Mouse (Mus musculus): ENCODE measurements around the gene Gsdma. TPM values are rescaled to one million over a fixed set of nuclear protein-coding genes. Genes with fewer than 3 reads are reported as not detected.
"Not testable (repeated sequence)": the region's sequence is repeated elsewhere in the genome, so short reads cannot be mapped to it uniquely, and the experiment has no call there.

The Gsdma gene
- polyA plus RNA-seq, 1 experiment: not detected

DNA sequence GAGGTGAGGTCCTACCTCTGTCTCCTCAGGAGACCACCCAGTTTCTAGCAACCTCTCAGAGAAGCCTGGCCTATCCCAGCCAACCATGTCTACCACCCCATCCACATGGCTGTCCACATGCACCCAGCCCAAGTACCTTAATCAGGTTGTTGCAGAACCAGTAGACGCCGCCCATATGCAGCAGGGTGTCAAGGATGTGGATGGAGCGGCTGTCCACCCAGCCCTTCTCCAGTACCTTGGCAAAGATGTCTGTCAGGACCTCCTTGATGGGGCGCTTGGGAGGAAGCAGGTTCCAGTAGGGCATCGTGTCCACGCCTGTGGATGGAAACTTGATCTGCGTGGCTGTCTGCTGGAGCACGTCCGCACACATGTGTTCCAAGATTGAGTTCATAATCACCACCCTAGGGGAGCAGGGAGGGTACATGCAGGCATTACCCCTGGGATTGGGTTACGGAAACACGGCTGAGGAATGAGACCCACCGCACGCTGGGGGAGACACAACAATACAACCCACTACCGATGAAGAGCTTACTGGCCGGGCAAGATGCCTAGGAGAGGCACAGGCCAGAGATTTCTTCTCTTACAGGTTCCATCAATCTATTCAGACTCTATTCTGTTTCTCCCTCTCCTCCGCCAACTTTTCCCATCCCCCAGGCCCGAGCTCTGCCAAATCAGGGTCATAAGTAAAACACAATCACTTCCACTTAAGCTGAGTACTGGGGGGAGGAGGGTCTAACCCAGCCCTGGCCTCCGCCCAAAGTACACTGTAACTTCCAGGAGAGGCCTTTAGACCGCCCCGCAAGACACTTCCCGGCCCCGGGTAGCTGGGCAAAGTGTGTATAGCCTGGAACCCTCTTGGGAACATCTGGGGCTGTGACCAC, 43.5 kb downstream of the Gsdma start:
- Histone ChIP-seq H3ac (ENCODE audit: control insufficient read depth, insufficient read length, low read depth) (no peak overlapping the region), H3K79me3 (ENCODE audit: low read depth) (no peaks in the 10 kb centered on the region), H3K36me3 (ENCODE audit: control insufficient read depth, insufficient read depth) (peaks cover 36% of the 10 kb centered on the region)

DNA sequence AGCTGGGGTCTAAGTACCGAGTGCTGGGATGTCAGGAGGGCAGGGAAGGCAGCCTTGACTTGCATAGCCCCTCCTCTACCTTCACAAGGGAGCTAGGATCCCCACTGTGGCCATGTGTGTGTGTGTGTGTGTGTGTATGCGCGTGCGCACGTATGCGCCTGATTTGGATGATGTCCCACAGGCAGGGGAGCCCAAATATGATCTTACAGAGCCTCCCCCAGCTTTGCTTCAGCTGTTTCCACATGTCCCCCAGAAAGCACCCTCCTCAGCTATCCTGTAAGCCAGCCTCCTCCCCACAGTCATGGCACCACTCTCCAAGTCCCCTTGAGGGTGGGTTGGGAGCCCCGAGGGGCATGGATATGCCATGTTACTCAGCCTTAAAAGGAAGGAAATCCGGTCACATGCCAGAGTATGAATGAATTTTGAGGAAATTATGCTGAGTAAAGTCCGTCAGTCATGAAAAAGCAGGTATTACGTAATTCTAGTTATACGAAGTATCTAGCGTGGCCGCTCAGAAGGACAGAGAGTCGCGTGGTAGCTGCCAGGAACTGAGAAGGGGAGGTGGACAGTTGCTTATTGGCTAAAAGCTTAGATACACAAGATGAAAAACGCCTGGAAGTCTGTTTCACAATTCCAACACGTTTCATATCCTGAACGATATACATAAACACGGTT, 44.3 kb downstream of the Gsdma start:
- Histone ChIP-seq H3K79me2 (ENCODE audit: control insufficient read depth, insufficient read depth) (no peaks in the 10 kb centered on the region), H3K36me3 (ENCODE audit: control insufficient read depth, insufficient read depth) (peaks cover 40% of the 10 kb centered on the region), H3K79me3 (ENCODE audit: low read depth) (no peaks in the 10 kb centered on the region), H3K27me3 (ENCODE audit: control insufficient read depth, insufficient read depth, insufficient read length) (no peaks in the 10 kb centered on the region), H3K4me3 (ENCODE audit: insufficient read depth, poor library complexity, severe bottlenecking) (no peak overlapping the region), H3ac (ENCODE audit: control insufficient read depth, insufficient read length, low read depth) (no peak overlapping the region)
- no peak for TF ChIP-seq MYOG (IDR thresholded peaks at IDR 0.05; ENCODE audit: control insufficient read depth, extremely low read depth, insufficient read length)
- peak; percentile 66 for TF ChIP-seq CEBPB (IDR thresholded peaks at IDR 0.05; ENCODE audit: low read depth)
- TF ChIP-seq USF1 (IDR thresholded peaks at IDR 0.05; ENCODE audit: low read depth): peak; percentile 66

More for the DNA sequence above, 43.5 kb downstream of the Gsdma start:
- no peak for TF ChIP-seq USF1 (IDR thresholded peaks at IDR 0.05; ENCODE audit: low read depth)
- no peaks in the 10 kb centered on the region for H3K27me3 ChIP-seq (ENCODE audit: control insufficient read depth, insufficient read depth, insufficient read length)
- no peak overlapping the region for H3K4me3 ChIP-seq (ENCODE audit: insufficient read depth, poor library complexity, severe bottlenecking)
- no peaks in the 10 kb centered on the region for H3K79me2 ChIP-seq (ENCODE audit: control insufficient read depth, insufficient read depth)

DNA sequence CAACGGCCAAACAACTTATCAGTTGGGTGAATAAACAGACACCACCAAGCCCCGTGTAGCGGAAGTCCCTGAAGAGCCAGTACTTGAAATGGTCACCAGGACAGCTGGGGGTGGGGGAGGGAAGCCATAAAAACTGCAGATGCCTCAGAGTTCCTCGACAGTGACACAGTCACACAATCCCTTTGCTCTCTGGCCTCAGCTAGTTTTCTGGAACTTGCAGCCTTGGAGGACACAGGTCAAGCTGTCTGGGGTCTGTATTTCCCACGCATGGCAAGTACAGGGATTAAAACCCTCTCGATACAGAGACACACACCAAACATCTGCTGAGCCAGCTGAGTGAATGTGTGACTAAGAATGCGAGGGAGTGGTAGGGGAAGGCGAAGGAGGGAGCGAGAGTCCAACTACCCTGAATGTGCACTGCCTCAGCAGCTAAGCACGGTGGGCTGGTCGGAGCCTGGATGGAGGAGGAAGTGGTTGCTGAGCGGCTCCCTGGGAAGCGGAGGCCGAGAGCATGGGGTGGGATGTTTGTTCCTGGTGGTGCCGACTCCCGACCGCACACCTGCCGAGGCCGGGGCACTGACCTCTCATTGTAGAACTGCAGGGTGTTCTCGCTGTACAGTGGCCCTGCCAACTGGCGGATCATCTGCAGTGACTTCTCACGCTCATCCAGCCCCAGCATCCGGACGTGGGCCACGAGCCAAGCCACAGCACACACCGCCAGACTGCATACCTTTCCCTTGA, 45.0 kb downstream of the Gsdma start:
- Histone ChIP-seq H3K79me2 (ENCODE audit: control insufficient read depth, insufficient read depth) (no peaks in the 10 kb centered on the region), H3K36me3 (ENCODE audit: control insufficient read depth, insufficient read depth) (peaks cover 47% of the 10 kb centered on the region), H3K27me3 (ENCODE audit: control insufficient read depth, insufficient read depth, insufficient read length) (no peaks in the 10 kb centered on the region), H3K4me3 (ENCODE audit: insufficient read depth, poor library complexity, severe bottlenecking) (no peak overlapping the region), H3K79me3 (ENCODE audit: low read depth) (no peaks in the 10 kb centered on the region), H3ac (ENCODE audit: control insufficient read depth, insufficient read length, low read depth) (peak overlapping the region; percentile 5)
- TF ChIP-seq FOSL1 (IDR thresholded peaks at IDR 0.05; ENCODE audit: insufficient read depth, low read length, poor library complexity, severe bottlenecking) (no peak), MYOD1 (IDR thresholded peaks at IDR 0.05; ENCODE audit: control insufficient read depth, insufficient read length, low read depth) (peak; percentile 68)

DNA sequence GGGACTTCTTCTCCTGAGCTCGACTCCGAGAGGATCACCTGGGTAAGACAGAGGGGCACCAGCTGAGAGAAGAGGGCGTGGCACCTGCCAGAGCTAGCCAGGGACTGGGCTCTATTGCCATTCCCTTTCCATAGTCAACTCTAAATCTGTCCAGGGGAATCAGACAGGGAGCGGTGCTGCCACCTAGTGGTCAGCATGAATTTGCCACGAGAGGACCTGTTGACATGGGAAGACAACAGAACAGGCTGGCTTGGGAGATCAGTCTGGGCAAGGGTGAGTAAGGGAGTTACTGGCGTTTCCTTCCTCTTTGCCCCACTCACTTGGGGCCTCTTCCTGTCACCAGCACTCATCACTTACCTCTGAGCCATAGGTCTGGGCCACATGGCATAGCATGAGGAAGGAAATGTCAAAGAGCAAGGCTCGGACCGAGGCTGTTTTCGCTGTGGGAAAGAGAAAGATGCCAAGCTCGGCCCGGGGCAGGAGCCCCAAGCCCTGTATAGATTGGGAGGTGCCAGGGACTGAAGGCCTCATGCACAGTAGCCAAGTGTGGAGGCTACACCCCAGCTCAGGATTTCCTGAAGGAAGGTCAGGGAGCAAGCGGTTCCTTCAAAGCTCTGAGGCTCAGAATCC, 46.4 kb downstream of the Gsdma start:
- Histone ChIP-seq H3K4me3 (ENCODE audit: insufficient read depth, poor library complexity, severe bottlenecking) (no peak overlapping the region), H3ac (ENCODE audit: control insufficient read depth, insufficient read length, low read depth) (no peak overlapping the region), H3K36me3 (ENCODE audit: control insufficient read depth, insufficient read depth) (peaks cover 50% of the 10 kb centered on the region), H3K27me3 (ENCODE audit: control insufficient read depth, insufficient read depth, insufficient read length) (no peaks in the 10 kb centered on the region), H3K79me3 (ENCODE audit: low read depth) (no peaks in the 10 kb centered on the region), H3K79me2 (ENCODE audit: control insufficient read depth, insufficient read depth) (no peaks in the 10 kb centered on the region)
- TF ChIP-seq USF1 (IDR thresholded peaks at IDR 0.05; ENCODE audit: low read depth) (no peak), CTCF (IDR thresholded peaks at IDR 0.05; ENCODE audit: control insufficient read depth, insufficient read depth, insufficient read length) (peak; percentile 78), MAX (IDR thresholded peaks at IDR 0.05) (peak; percentile 14)

DNA sequence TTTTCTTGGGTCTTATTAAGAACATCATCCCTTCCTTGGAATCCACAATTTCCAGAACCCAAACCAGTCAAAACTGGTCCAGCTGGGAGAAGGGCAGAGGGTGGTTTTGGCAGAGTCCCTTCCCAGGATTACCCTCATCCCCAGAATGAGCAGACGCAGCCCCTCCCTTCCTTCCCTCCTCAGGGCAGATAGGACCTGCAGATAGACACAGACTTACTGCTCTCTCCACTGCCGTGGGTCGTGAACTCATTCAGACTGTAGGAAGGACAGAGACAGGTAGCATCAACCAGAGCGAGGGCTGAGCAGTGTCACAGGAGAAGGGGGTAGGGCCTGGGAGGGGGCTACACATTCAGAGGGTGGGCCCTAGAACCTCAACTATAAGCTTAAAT, 46.9 kb downstream of the Gsdma start:
- H3K4me3 ChIP-seq (ENCODE audit: insufficient read depth, poor library complexity, severe bottlenecking): no peak overlapping the region
- no peaks in the 10 kb centered on the region for H3K27me3 ChIP-seq (ENCODE audit: control insufficient read depth, insufficient read depth, insufficient read length)
- peaks cover 53% of the 10 kb centered on the region for H3K36me3 ChIP-seq (ENCODE audit: control insufficient read depth, insufficient read depth)
- H3K79me2 ChIP-seq (ENCODE audit: control insufficient read depth, insufficient read depth): no peaks in the 10 kb centered on the region
- H3ac ChIP-seq (ENCODE audit: control insufficient read depth, insufficient read length, low read depth): no peak overlapping the region
- H3K79me3 ChIP-seq (ENCODE audit: low read depth): no peaks in the 10 kb centered on the region
- TF ChIP-seq MYOD1 (IDR thresholded peaks at IDR 0.05; ENCODE audit: control insufficient read depth, insufficient read length, low read depth): no peak
- TF ChIP-seq MAX (IDR thresholded peaks at IDR 0.05): no peak
- no peak for TF ChIP-seq USF1 (IDR thresholded peaks at IDR 0.05; ENCODE audit: low read depth)
- no peak for TF ChIP-seq MYOG (IDR thresholded peaks at IDR 0.05; ENCODE audit: control insufficient read depth, extremely low read depth, insufficient read length)
- no peak for TF ChIP-seq CTCF (IDR thresholded peaks at IDR 0.05; ENCODE audit: control insufficient read depth, insufficient read depth, insufficient read length)
- TF ChIP-seq CEBPB (IDR thresholded peaks at IDR 0.05; ENCODE audit: low read depth): no peak
- no peak for TF ChIP-seq FOSL1 (IDR thresholded peaks at IDR 0.05; ENCODE audit: insufficient read depth, low read length, poor library complexity, severe bottlenecking)

DNA sequence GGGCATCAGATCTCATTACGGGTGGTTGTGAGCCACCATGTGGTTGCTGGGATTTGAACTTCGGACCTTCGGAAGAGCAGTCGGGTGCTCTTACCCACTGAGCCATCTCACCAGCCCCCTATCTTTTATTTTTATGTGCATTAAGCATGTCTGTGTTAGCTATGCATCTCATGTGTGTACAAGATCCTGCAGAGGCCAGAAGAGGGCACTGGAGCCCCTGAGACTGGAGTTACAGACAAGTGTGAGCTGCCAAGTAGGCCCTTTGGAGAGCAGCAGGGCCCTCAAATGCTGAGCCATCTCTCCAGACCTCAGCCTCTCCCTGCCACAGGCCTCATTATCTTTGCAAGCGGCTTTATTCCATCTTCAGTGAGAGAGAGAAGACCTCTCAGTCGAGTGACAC, 47.9 kb downstream of the Gsdma start:
- not testable (repeated sequence) for H3K79me3 ChIP-seq (ENCODE audit: low read depth); H3K79me2 ChIP-seq (ENCODE audit: control insufficient read depth, insufficient read depth); H3ac ChIP-seq (ENCODE audit: control insufficient read depth, insufficient read length, low read depth); H3K27me3 ChIP-seq (ENCODE audit: control insufficient read depth, insufficient read depth, insufficient read length); H3K4me3 ChIP-seq (ENCODE audit: insufficient read depth, poor library complexity, severe bottlenecking)
- peaks cover 54% of the 10 kb centered on the region for H3K36me3 ChIP-seq (ENCODE audit: control insufficient read depth, insufficient read depth)

Data from C2C12 (cell line).